Mouse (Mus musculus): ENCODE measurements at regions not wholly inside any gene's neighbourhood (a gene's known extent, or its start where the extent isn't known, plus 50 kb on each side); places are given as distances from the start of the nearest gene placed in this dataset.

- H3K27ac ChIP-seq (ENCODE audit: insufficient read depth, low read depth) = no peak overlapping the region
- H3K9me3 ChIP-seq (replicated peaks; ENCODE audit: low read length) = no peaks in the 10 kb centered on the region
- H3K4me3 ChIP-seq (replicated peaks in 1 of 3; ENCODE audit: low read depth in 2 of 3, low read length in 2 of 3, poor library complexity in 1 of 3) = no peak overlapping the region
- no peaks in the 10 kb centered on the region for H3K4me1 ChIP-seq (ENCODE audit: control insufficient read depth in 1 of 2, insufficient read depth in 2 of 2)
- no peak overlapping the region for H3K9ac ChIP-seq (ENCODE audit: insufficient read depth, low read depth)
- H3K36me3 ChIP-seq (replicated peaks in 1 of 2; ENCODE audit: control insufficient read depth in 1 of 2, insufficient read depth in 1 of 2, low read length in 1 of 2) = no peaks in the 10 kb centered on the region
- H3K27me3 ChIP-seq (replicated peaks) = peaks cover 87% of the 10 kb centered on the region
- dilution Hi-C loops (cut with MboI; ENCODE audit: extremely low pct_ligation_motif_present, extremely low pct_unique_long_range_greater_than_20kb, low sequenced_read_pairs) (no loop called here), in situ Hi-C loops (cut with MboI; ENCODE audit: low pct_ligation_motif_present, low pct_unique_long_range_greater_than_20kb, low sequenced_read_pairs) (no loop called here)
- H3K4me2 ChIP-seq (ENCODE audit: insufficient read depth, low read depth, poor library complexity, severe bottlenecking) = no peak overlapping the region
- no peak for TF ChIP-seq HCFC1 (IDR thresholded peaks at IDR 0.05; ENCODE audit: low read depth, low read length)
- no peak for TF ChIP-seq POLR2A (IDR thresholded peaks at IDR 0.05; ENCODE audit: low read depth, low read length)
- no peak for TF ChIP-seq IRF4 (IDR thresholded peaks at IDR 0.05; ENCODE audit: low read depth, low read length)
- TF ChIP-seq ELF1 (IDR thresholded peaks at IDR 0.05; ENCODE audit: low read depth, low read length) = no peak
- no peak for TF ChIP-seq MYC (IDR thresholded peaks at IDR 0.05; ENCODE audit: low read depth, low read length)
- H3K79me2 ChIP-seq (replicated peaks; ENCODE audit: control insufficient read depth, extremely low read depth, insufficient read depth, poor library complexity, severe bottlenecking) = no peaks in the 10 kb centered on the region
- no peak for DNase-seq (ENCODE audit: extremely low read depth)
Observed at GRCm38 (mm10) chr6:117563704-117564103, 277.3 kb upstream of the Zfp637 start.

- no peak for TF ChIP-seq ELF1 (IDR thresholded peaks at IDR 0.05; ENCODE audit: low read depth, low read length)
- TF ChIP-seq SIN3A (IDR thresholded peaks at IDR 0.05; ENCODE audit: low read length) = no peak
- TF ChIP-seq CTCF (conservative IDR thresholded peaks at IDR 0.05 in 1 of 2, IDR thresholded peaks at IDR 0.05 in 1 of 2; ENCODE audit: low read depth in 2 of 2, low read length in 2 of 2) = no peak
- TF ChIP-seq RCOR1 (conservative IDR thresholded peaks at IDR 0.05; ENCODE audit: low read depth, low read length) = no peak
- TF ChIP-seq MAX (IDR thresholded peaks at IDR 0.05; ENCODE audit: low read length) = no peak
- TF ChIP-seq MEF2A (IDR thresholded peaks at IDR 0.05; ENCODE audit: borderline replicate concordance, low read depth, low read length) = no peak
- TF ChIP-seq ZMIZ1 (IDR thresholded peaks at IDR 0.05; ENCODE audit: low read depth, low read length) = no peak
- no peak for TF ChIP-seq USF2 (conservative IDR thresholded peaks at IDR 0.05; ENCODE audit: low read depth, low read length)
- no peak for TF ChIP-seq MYC (IDR thresholded peaks at IDR 0.05; ENCODE audit: low read depth, low read length)
- TF ChIP-seq RAD21 (IDR thresholded peaks at IDR 0.05; ENCODE audit: low read depth, low read length) = no peak
- no peak for TF ChIP-seq MAFK (IDR thresholded peaks at IDR 0.05; ENCODE audit: insufficient replicate concordance, low read length)
- no peak for TF ChIP-seq POLR2A (IDR thresholded peaks at IDR 0.05; ENCODE audit: low read depth, low read length)
- TF ChIP-seq E2F4 (IDR thresholded peaks at IDR 0.05; ENCODE audit: insufficient replicate concordance, low read depth, low read length) = no peak
- no peak for TF ChIP-seq CHD2 (IDR thresholded peaks at IDR 0.05; ENCODE audit: low read length)
- no peak for TF ChIP-seq ZKSCAN1 (IDR thresholded peaks at IDR 0.05; ENCODE audit: borderline replicate concordance, low read depth, low read length)
- TF ChIP-seq TBP (conservative IDR thresholded peaks at IDR 0.05; ENCODE audit: low read depth, low read length) = no peak
- TF ChIP-seq USF1 (IDR thresholded peaks at IDR 0.05; ENCODE audit: low read depth, low read length) = no peak
- TF ChIP-seq NRF1 (IDR thresholded peaks at IDR 0.05; ENCODE audit: low read depth, low read length) = no peak
- Histone ChIP-seq H3K79me2 (replicated peaks; ENCODE audit: control insufficient read depth, extremely low read depth, insufficient read depth, poor library complexity, severe bottlenecking) (no peaks in the 10 kb centered on the region), H3K4me3 (replicated peaks in 1 of 3; ENCODE audit: low read depth in 2 of 3, low read length in 2 of 3, poor library complexity in 1 of 3) (no peak overlapping the region), H3K9me3 (replicated peaks; ENCODE audit: low read length) (no peaks in the 10 kb centered on the region), H3K4me1 (ENCODE audit: control insufficient read depth in 1 of 2, insufficient read depth in 2 of 2) (no peaks in the 10 kb centered on the region), H3K36me3 (replicated peaks in 1 of 2; ENCODE audit: control insufficient read depth in 1 of 2, insufficient read depth in 1 of 2, low read length in 1 of 2) (no peaks in the 10 kb centered on the region), H3K27ac (ENCODE audit: insufficient read depth, low read depth) (no peak overlapping the region), H3K27me3 (replicated peaks) (peaks cover 81% of the 10 kb centered on the region), H3K4me2 (ENCODE audit: insufficient read depth, low read depth, poor library complexity, severe bottlenecking) (no peak overlapping the region), H3K9ac (ENCODE audit: insufficient read depth, low read depth) (no peak overlapping the region)
- in situ Hi-C loops (cut with MboI; ENCODE audit: low pct_ligation_motif_present, low pct_unique_long_range_greater_than_20kb, low sequenced_read_pairs) = no loop called here
- DNase-seq (ENCODE audit: extremely low read depth) = no peak
- dilution Hi-C loops (cut with MboI; ENCODE audit: extremely low pct_ligation_motif_present, extremely low pct_unique_long_range_greater_than_20kb, low sequenced_read_pairs) = no loop called here
Observed at GRCm38 (mm10) chr6:117566786-117567185, 274.2 kb upstream of the Zfp637 start.
